12 mouse cellular contexts compared by ENCODE assay signal in the genomic region with DNA sequence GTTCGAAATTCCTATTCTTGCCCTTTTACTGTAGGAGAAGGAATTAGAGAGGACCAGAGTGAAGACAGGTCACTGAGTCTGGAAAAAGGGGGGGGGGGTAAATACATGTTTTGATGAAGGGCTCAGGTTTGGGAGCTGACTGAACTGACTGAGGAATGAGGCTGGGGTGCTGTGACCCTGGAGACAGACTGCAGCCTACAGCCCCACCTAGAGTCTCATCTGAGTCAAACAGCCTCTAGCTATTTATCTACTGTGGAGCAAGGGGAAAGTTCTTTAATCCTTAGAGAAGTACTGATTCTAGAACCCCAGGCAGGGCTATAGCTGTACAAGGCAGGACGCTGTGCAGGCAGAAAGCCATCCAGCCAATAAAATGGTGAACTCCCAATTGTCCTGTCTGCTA.
DNase-seq lines count a peak whose midpoint lies in the region; ATAC-seq and TF ChIP-seq lines count a peak whose summit lies in the region.
"Had no signal": no experiment of that assay in that cellular context is flagged by ENCODE, and none has a peak within 500 bp of the region (broad histone marks: within the 10 kb centered on the region; RNA-seq: fewer than 3 reads in every experiment).

No protein-coding gene starts in this region.

- no peak; the same call in 1 of the 2 replicates for TF ChIP-seq EP300 in heart, postnatal 0 days (IDR thresholded peaks at IDR 0.05; ENCODE audit: low read depth)

- peak; percentile 23 for DNase-seq in CD4-positive, CD25-positive, alpha-beta regulatory T cell, adult 2 months (ENCODE audit: low read depth, low spot score)
- no peak for DNase-seq in heart, postnatal 0 days (ENCODE audit: low spot score)
- DNase-seq in heart, postnatal 14 days: no peak
- no peak for DNase-seq in lung, postnatal 14 days
- peak; percentile 41 for DNase-seq in retina, embryonic 14.5 days (ENCODE audit: low spot score)
- DNase-seq in embryonic facial prominence, embryonic 10.5 days (ENCODE audit: low spot score): no peak
- DNase-seq: adrenal gland, postnatal 25 days; cerebellum, adult 8-10 months; gastrocnemius, postnatal 10 days had no signal

- H3K36me3 ChIP-seq in heart, postnatal 0 days (replicated peaks; ENCODE audit: control insufficient read depth, insufficient read depth, low read length): no peaks in the 10 kb centered on the region
- no peaks in the 10 kb centered on the region for H3K36me3 ChIP-seq in lung, embryonic 16.5 days (ENCODE audit: control insufficient read depth, insufficient read depth, low read length)
- no peaks in the 10 kb centered on the region for H3K36me3 ChIP-seq in embryonic facial prominence, embryonic 10.5 days (replicated peaks)
- H3K36me3 ChIP-seq: hindbrain, embryonic 12.5 days had no signal

- no peaks in the 10 kb centered on the region for H3K9me3 ChIP-seq in heart, postnatal 0 days (replicated peaks; ENCODE audit: control insufficient read depth, low read length)
- H3K9me3 ChIP-seq in lung, embryonic 16.5 days (ENCODE audit: control insufficient read depth, low read length): no peaks in the 10 kb centered on the region
- H3K9me3 ChIP-seq in embryonic facial prominence, embryonic 10.5 days: no peaks in the 10 kb centered on the region
- H3K9me3 ChIP-seq: hindbrain, embryonic 12.5 days had no signal

- ATAC-seq in CD4-positive, CD25-positive, alpha-beta regulatory T cell, adult 4 months: no peak
- peak; percentile 47; the same call in 1 of the 2 replicates for ATAC-seq in heart, postnatal 0 days (ENCODE audit: insufficient read depth, low read depth)
- no peak for ATAC-seq in lung, embryonic 16.5 days (ENCODE audit: low read depth)

- WGBS in heart, postnatal 0 days: 78% methylated on average over 2 of the region's 2 CpGs
- WGBS in lung, embryonic 16.5 days: 64% methylated on average over 2 of the region's 2 CpGs
- WGBS in embryonic facial prominence, embryonic 10.5 days: 87% methylated on average over 2 of the region's 2 CpGs

- intact Hi-C loops in heart, postnatal 14 days (cut with DNase I): no loop called here

- H3K4me2 ChIP-seq in heart, postnatal 0 days (ENCODE audit: low read depth, low read length): no peak overlapping the region
- no peak overlapping the region for H3K4me2 ChIP-seq in lung, embryonic 16.5 days (ENCODE audit: low read depth, low read length)
- H3K4me2 ChIP-seq: hindbrain, embryonic 12.5 days had no signal

- H3K4me3 ChIP-seq in heart, postnatal 0 days (ENCODE audit: low read depth, low read length): no peak overlapping the region
- H3K4me3 ChIP-seq in lung, embryonic 16.5 days (ENCODE audit: low read length): no peak overlapping the region
- no peak overlapping the region for H3K4me3 ChIP-seq in embryonic facial prominence, embryonic 10.5 days
- H3K4me3 ChIP-seq: hindbrain, embryonic 12.5 days had no signal

- no peak overlapping the region for H3K9ac ChIP-seq in heart, postnatal 0 days (replicated peaks; ENCODE audit: low read depth, low read length)
- no peak overlapping the region for H3K9ac ChIP-seq in lung, embryonic 16.5 days (ENCODE audit: low read length)
- H3K9ac ChIP-seq: hindbrain, embryonic 12.5 days had no signal

- H3K27ac ChIP-seq in heart, postnatal 0 days (ENCODE audit: low read depth): peak overlapping the region; percentile 90
- H3K27ac ChIP-seq in lung, embryonic 16.5 days (ENCODE audit: low read length): peak overlapping the region; percentile 92
- H3K27ac ChIP-seq in embryonic facial prominence, embryonic 10.5 days (replicated peaks): no peak overlapping the region
- H3K27ac ChIP-seq: hindbrain, embryonic 12.5 days had no signal

- 0 out of 2 replicates have a peak, but pooled peaks cover 7% of the 10 kb centered on the region for H3K4me1 ChIP-seq in heart, postnatal 0 days (ENCODE audit: control insufficient read depth, insufficient read depth)
- peaks cover 38% of the 10 kb centered on the region for H3K4me1 ChIP-seq in lung, embryonic 16.5 days (replicated peaks; ENCODE audit: control insufficient read depth, insufficient read depth, low read length)
- peaks cover 31% of the 10 kb centered on the region for H3K4me1 ChIP-seq in embryonic facial prominence, embryonic 10.5 days
- H3K4me1 ChIP-seq: hindbrain, embryonic 12.5 days had no signal

- peak; percentile 33 for TF ChIP-seq CTCF in heart, postnatal 0 days (IDR thresholded peaks at IDR 0.05; ENCODE audit: low read depth)

- H3K27me3 ChIP-seq in heart, postnatal 0 days (ENCODE audit: control insufficient read depth, insufficient read depth, low read length): no peaks in the 10 kb centered on the region
- no peaks in the 10 kb centered on the region for H3K27me3 ChIP-seq in lung, embryonic 16.5 days (ENCODE audit: control insufficient read depth, insufficient read depth, low read depth, low read length)
- no peaks in the 10 kb centered on the region for H3K27me3 ChIP-seq in embryonic facial prominence, embryonic 10.5 days (replicated peaks; ENCODE audit: low read depth, poor library complexity, severe bottlenecking)
- H3K27me3 ChIP-seq: hindbrain, embryonic 12.5 days had no signal

Comparison
In these comparisons a context has a peak if more than half of its experiments do, and no peak if none do; other contexts are left out.
1. DNase-seq: peak in CD4-positive, CD25-positive, alpha-beta regulatory T cell, adult 2 months (single experiment) and retina, embryonic 14.5 days (single experiment); none in heart, postnatal 0 days (single experiment), heart, postnatal 14 days (0 of 2), lung, postnatal 14 days (single experiment) and embryonic facial prominence, embryonic 10.5 days (single experiment).